Mouse (Mus musculus) liver, adult 2 months (tissue): ENCODE measurements around the gene Gpsm3.

Experiments
- CTCF ChIP-seq: fragments of 200-500 bp; IDR thresholded peaks from 2 replicates; pipeline ENCODE4 v1.5.1; 2011; ENCODE audit warnings: low read depth, low read length, control low read depth
- POLR2A ChIP-seq: fragments of 200-500 bp; IDR thresholded peaks from 2 replicates; pipeline ENCODE4 v1.6.1; 2011; ENCODE audit warnings: low read length, control low read depth; ENCODE audit not compliant: insufficient read depth; ENCODE audit errors: extremely low read depth

DNA sequence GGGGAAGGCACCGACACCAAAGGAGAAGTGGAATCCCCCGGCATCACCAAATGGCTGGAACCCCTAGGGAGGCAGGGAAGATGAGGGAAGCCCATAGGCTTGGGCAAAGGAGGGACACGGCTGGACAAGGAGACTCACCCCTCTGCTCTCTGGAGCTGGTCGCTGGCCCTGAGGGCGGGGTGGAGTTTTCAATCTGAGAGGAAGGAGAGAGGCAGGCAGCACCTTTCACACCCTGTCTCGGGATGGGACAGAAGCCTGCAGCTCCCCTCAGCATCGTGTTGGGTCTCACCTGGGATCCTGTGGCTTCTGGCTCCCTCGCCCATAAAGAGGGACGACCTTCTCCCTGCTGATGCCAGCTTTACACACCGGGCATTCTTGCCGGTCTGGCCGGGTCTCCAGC lies 12.2 kb downstream of the Gpsm3 start:
- TF ChIP-seq CTCF (no peak), POLR2A (no peak)
